Mouse (Mus musculus): Measurements from ENCODE around the gene Mex3d.

The Mex3d gene

GRCm38 (mm10) chr10:80412656-80413541 is 25.4 kb upstream of the Mex3d start:
- DNase-seq (ENCODE audit: low spot score): no peak

- DNase-seq (ENCODE audit: low spot score): no peak
Measured at GRCm38 (mm10) chr10:80407924-80408323, 20.5 kb upstream of the Mex3d start.

GRCm38 (mm10) chr10:80406684-80407501 is 19.4 kb upstream of the Mex3d start, which contains the start of gene Uqcr11:
Gene Uqcr11, minus strand, starts transcription at chr10:80406830.
- DNase-seq (ENCODE audit: low spot score): peak; percentile 91

- DNase-seq (ENCODE audit: low spot score): no peak
Measured at GRCm38 (mm10) chr10:80405481-80406173, 18.2 kb upstream of the Mex3d start.

GRCm38 (mm10) chr10:80403044-80403692 is 15.7 kb upstream of the Mex3d start:
- DNase-seq (ENCODE audit: low spot score): no peak

GRCm38 (mm10) chr10:80400704-80401161 is 13.3 kb upstream of the Mex3d start:
- no peak for DNase-seq (ENCODE audit: low spot score)

GRCm38 (mm10) chr10:80399973-80400703 is 12.7 kb upstream of the Mex3d start:
- no peak for DNase-seq (ENCODE audit: low spot score)

- DNase-seq (ENCODE audit: low spot score): peak; percentile 100
Measured at GRCm38 (mm10) chr10:80399191-80399972, 11.9 kb upstream of the Mex3d start, which contains the start of gene Mbd3. Gene Mbd3, minus strand, starts transcription at chr10:80399550.

- peak; percentile 98 for DNase-seq (ENCODE audit: low spot score)
Measured at GRCm38 (mm10) chr10:80398719-80399190, 11.3 kb upstream of the Mex3d start.

GRCm38 (mm10) chr10:80398174-80398535 is 10.7 kb upstream of the Mex3d start:
- no peak for DNase-seq (ENCODE audit: low spot score)

GRCm38 (mm10) chr10:80397524-80398173 is 10.2 kb upstream of the Mex3d start:
- DNase-seq (ENCODE audit: low spot score): no peak

- no peak for DNase-seq (ENCODE audit: low spot score)
Measured at GRCm38 (mm10) chr10:80396822-80397523, 9.5 kb upstream of the Mex3d start.

- DNase-seq (ENCODE audit: low spot score): no peak
Measured at GRCm38 (mm10) chr10:80395025-80395627, 7.7 kb upstream of the Mex3d start.

- no peak for DNase-seq (ENCODE audit: low spot score)
Measured at GRCm38 (mm10) chr10:80392687-80393086, 5.2 kb upstream of the Mex3d start.

- no peak for DNase-seq (ENCODE audit: low spot score)
Measured at GRCm38 (mm10) chr10:80390697-80391096, 3.2 kb upstream of the Mex3d start.

GRCm38 (mm10) chr10:80389185-80389708 is 1.8 kb upstream of the Mex3d start:
- DNase-seq (ENCODE audit: low spot score): no peak

GRCm38 (mm10) chr10:80388731-80389130 is 1.3 kb upstream of the Mex3d start:
- DNase-seq (ENCODE audit: low spot score): no peak

Data from testis, postnatal 14 days (tissue).